Mouse (Mus musculus): ENCODE data around the gene Defa37. TPM values are rescaled to one million over a fixed set of nuclear protein-coding genes. Genes with fewer than 3 reads are reported as not detected.
"Not testable (repeated sequence)": the region's sequence is repeated elsewhere in the genome, so short reads cannot be mapped to it uniquely, and the experiment has no call there.

The Defa37 gene
- total RNA-seq (2021): not detected in 2 replicates
- long read RNA-seq: 0 reads

DNA sequence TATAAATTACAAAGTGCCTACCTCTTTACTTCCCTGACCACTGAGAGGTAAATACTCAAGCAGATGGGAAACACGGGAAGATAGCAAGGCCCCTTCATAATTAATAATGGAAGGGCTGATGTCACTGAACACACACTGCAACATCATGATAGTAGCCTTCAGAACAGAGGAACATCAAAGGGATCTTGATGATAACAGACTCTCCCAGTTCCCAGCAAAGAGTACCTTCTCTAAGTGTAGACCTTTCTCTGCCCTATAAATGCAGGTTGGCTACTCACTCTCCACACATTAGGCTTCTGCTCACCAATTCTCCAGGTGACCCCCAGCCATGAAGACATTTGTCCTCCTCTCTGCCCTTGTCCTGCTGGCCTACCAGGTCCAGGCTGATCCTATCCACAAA lies at the start of gene Defa37:
Gene Defa37, plus strand, starts transcription at position 301 of the 400 bp plus-strand sequence.
- DNase-seq: not testable (repeated sequence)

DNA sequence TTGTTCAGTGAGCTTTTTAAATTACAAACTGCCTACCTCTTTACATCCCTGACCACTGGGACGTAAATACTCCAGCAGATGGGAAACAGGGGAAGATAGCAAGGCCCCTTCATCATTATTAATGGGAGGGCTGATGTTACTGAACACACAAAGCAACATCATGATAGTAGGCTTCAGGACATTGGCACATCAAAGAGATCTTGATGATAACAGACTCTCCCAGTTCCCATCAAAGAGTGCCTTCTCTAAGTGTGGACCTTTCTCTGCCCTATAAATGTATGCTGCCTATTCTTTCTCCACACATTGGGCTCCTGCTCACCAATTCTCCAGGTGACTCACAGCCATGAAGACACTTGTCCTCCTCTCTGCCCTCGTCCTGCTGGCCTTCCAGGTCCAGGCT lies 36.5 kb upstream of the Defa37 start, which contains the start of gene Defa32:
Gene Defa32, plus strand, starts transcription at position 301 of the 400 bp plus-strand sequence.
- DNase-seq: not testable (repeated sequence)

DNA sequence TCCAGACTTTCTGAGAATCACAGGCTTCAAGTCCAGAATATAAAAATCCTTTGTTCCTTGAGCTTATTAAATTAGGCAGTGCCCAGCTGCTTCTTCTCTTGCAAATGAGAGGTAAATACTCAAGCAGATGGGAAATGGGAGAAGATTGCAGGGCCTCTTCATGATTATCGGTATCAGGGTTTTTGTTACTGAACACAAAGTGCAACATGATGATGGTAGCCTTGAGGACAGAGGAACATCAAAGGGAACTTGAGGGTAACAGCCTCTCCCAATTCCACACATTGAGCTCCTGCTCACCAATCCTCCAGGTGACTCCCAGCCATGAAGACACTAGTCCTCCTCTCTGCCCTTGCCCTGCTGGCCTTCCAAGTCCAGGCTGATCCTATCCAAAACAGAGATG lies 17.5 kb downstream of the Defa37 start, which contains the start of gene Defa28:
Gene Defa28, plus strand, starts transcription at position 301 of the 400 bp plus-strand sequence.
- not testable (repeated sequence) for DNase-seq

DNA sequence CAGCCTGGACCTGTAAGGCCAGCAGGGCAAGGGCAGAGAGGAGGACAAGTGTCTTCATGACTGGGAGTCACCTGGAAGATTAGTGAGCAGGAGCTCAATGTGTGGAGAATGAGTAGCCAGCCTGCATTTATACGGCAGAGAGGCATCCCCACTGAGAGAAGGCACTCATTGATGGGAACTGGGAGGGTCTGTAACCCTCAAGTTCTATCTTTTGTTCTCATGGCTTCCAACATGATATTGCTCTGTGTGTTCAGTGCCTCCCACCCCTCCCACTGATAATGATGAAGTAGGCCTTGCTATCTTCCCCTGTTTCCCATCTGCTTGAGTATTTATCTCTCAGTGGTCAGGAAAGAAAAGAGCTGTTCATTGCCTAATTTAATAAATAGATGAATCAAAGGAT lies 29.2 kb downstream of the Defa37 start, which contains the start of gene Gm7861:
Gene Gm7861, minus strand, starts transcription at position 101 of the 400 bp plus-strand sequence.
- not testable (repeated sequence) for DNase-seq

Other genes with a start within 250 kb of the Defa37 start
- not detected in 2 replicates for gene Defa27, start 249.8 kb upstream of the Defa37 start, total RNA-seq (2021)
- gene Defa29, start 238.4 kb upstream of the Defa37 start, total RNA-seq (2021): not detected in 2 replicates
- not detected in 2 replicates for gene Defa2, start 186.9 kb upstream of the Defa37 start, total RNA-seq (2021)
- not detected in 2 replicates for gene Defa33, start 173.6 kb upstream of the Defa37 start, total RNA-seq (2021)
- not detected in 2 replicates for gene Defa36, start 138.0 kb upstream of the Defa37 start, total RNA-seq (2021)
- gene Gm7849, start 108.8 kb upstream of the Defa37 start, total RNA-seq (2021): not detected in 2 replicates
- not detected in 2 replicates for gene Defa20, start 56.1 kb upstream of the Defa37 start, total RNA-seq (2021)
- gene Defa32, start 36.4 kb upstream of the Defa37 start, total RNA-seq (2021): not detected in 2 replicates
- not detected in 2 replicates for gene Defa28, start 17.6 kb downstream of the Defa37 start, total RNA-seq (2021)
- not detected in 2 replicates for gene Gm7861, start 29.1 kb downstream of the Defa37 start, total RNA-seq (2021)
- not detected in 2 replicates for gene Defa26, start 52.8 kb downstream of the Defa37 start, total RNA-seq (2021)
- not detected in 2 replicates for gene Defa17, start 90.4 kb downstream of the Defa37 start, total RNA-seq (2021)
- not detected in 2 replicates for gene Defa34, start 100.4 kb downstream of the Defa37 start, total RNA-seq (2021)
- gene AY761184, start 138.3 kb downstream of the Defa37 start, total RNA-seq (2021): not detected in 2 replicates
- gene Defa24, start 169.1 kb downstream of the Defa37 start, total RNA-seq (2021): not detected in 2 replicates

All from adrenal gland, postnatal 25 days (tissue).